Mouse (Mus musculus): ENCODE measurements around the gene Kirrel.

Kirrel gene

DNA sequence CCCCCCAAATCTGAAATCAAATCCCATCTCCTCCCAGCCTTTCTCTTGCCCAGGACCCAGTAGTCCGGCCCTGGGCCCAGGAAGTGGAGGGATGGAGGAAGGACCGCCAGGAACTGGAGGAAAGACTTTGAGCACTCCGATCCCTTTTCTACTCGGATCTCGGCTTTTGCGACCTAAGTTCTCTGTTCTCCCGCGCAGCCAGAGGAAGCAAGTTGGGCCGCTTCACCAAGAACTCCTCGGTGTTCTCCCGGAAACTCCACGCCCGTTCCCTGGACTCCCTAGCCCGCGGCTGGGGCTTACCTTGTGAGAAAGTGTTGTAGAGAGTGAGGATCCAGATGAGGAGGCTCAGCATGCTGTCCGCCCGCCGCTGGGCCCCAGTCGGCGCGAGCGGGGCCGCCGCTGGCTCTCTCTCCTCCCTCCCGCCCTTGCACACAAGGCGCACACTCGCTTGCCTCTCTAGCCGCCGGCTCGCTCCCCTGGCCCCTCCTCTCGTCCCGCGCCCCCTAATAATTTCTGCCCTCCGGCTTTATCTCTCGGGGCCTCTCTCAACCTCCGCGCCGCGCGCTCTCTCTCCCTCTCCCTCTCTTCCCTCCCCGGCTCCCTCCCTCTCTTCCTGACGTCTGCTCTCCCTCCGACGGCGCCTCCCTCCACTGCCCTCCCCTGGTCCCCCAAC is at the start of gene Kirrel:
Kirrel (minus strand) TSS at position 652 of the 673 bp plus-strand sequence.
- DNase-seq (ENCODE audit: low read depth, low spot score), result peak; percentile 95

DNA sequence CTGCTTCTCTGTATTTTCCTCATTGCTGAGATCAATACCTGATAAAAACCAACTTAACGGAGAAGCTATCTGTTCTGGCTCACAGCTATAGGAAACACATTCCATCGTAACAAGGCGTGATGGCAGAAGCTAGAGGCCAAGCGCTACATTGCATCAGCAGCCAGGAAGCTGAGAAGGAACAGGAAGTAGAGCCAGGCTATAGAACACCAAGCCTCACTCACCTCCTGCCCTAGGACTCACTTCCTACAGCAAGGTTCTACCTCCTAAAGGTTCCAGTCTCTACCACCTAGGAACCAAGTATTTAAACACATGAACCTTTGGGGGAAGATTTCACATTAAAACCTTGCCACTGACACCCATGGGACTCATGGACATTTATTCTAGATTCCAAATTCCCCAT is 49.1 kb upstream of the Kirrel start:
- no peak for DNase-seq (ENCODE audit: low read depth, low spot score)

DNA sequence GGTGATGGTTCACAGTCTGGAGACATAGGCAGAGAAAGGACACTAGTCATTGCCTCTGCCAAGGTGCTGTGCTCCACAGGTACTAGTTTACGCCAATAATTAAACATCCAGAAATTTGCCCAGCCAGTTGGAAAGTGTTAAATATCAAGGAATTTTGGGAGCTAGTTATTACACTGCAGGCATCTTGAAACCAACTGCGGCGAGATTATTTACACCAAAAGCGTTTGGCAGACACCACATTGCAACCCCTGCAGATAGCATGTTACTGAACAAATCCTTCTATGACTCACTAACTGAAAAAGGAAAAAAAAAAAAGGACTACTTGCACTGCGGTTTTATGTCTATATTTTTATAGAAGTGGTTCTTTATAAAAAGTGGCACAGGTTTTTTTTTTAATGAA is 47.8 kb upstream of the Kirrel start:
- DNase-seq (ENCODE audit: low read depth, low spot score), result no peak

DNA sequence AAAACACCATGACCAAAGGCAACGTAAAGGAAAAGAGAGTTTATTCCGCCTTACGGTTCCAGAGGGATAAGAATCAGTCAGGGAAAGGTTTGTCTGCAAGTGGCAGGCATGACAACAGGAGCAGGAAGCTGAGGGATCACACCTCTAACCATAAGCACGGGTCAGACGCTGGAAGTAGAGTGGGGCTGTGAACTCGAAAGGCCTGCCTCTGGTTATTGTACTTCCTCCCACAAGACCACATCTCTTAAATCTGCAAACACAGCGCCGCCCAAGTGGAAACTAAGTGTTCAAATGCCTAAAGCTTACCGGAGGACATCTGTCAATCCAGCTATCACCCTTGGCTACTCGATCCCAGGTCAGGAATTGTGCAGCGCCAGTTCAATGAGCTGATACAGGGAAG is 40.6 kb upstream of the Kirrel start:
- no peak for DNase-seq (ENCODE audit: low read depth, low spot score)

DNA sequence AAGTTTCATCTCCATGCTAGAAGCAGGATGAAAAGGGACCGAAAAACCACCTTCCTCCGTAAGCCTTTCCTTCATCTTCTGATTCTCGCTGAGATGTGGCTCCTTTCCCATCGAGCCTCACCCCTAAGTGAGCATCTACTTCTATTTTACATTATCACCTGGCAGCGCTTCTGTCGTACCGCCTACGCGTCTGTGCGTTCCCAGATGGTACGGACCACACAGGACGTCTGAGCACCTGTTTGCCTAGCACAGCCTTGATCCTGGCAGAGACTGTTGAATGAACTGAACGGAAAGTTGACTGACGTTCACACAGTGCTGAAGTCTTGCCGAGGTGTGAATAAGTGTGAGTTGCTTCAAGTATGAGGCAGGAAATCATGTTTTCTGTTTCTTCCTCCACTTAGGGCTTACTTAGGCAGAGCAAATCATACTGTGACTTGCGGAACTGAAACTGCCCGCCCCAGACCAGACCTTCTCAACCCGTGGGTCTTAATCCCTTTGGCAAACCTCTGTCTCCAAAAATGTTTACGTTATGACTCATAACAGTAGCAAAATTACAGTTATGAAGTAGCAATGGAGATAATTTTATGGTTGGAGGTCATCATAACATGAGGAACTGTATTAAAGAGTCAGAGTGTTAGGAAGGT is 39.8 kb upstream of the Kirrel start:
- DNase-seq (ENCODE audit: low read depth, low spot score), result peak; percentile 40

DNA sequence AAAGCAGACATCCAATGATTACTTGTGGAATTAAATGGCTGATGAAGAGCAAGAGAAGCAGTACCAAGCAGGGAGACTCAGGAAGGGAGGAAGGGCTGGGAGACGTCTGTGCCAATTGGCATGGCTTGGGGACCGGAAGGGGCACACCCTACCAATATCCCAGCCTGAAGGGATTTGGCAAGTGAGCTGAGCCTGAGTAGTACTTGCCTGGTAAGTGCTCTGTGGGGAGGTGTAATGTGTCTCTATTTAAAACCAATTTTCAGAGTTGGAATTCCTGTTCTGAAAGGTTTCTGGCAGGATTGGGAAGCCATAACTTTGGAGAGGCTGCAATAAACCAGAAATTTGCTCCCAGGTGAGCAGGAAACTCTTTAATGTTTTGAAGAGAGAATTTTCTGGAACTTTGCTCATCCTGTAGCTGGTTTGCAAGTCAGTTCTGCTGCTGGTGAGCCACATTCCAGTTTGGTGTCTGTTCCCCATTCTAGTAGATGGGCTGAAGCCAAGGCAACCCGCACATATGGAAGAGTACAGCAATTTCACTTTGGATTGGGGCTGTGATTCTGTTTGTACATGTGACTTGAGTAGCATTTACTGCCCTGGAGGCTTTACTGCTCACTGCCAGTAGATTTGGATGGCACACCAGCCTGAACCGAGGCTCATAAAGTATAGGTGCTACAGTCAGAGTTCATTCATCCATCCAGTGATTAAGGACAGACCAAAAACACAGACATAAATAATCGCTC is 32.0 kb upstream of the Kirrel start:
- no peak for DNase-seq (ENCODE audit: low read depth, low spot score)

DNA sequence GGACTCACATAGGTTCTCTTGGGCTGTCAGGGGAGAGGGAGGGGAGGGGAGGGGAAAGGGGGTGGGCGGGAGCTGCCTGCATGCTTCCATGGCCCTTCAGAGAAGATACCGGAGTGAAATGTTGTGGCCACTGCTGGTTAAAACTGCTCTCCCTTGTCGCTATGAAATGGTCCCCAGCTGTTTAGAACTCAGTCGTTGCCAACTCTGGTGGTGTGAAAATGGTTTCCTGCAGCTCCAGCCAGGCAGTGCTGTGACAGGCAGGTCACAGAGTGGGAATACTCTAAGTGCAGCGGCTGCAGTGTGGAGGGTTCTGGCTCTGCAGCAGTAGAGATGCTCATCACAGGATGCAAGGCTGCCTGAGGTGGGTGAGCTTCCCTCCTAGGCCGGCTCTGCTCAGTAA is 22.1 kb upstream of the Kirrel start:
- DNase-seq (ENCODE audit: low read depth, low spot score), result no peak

DNA sequence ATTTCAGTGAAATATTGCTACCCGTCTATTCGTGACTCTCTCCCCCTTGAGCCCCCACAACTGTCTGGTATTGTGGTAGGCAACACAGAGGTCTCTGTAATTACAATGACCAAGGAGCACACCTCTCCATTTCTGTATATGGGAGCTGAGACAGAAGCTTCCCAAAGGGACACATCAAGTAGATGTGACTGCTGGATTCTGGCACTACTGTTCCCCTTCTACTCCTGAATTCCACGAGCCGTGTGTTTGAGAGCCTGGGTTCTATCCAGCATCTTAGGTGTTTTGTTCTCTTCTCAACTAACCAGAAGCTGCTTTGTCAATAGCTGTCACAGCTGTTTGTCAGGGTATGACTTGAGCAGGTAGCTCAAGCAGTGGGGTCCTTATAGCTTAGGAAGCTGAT is 20.5 kb upstream of the Kirrel start:
- peak; percentile 61 for DNase-seq (ENCODE audit: low read depth, low spot score)

DNA sequence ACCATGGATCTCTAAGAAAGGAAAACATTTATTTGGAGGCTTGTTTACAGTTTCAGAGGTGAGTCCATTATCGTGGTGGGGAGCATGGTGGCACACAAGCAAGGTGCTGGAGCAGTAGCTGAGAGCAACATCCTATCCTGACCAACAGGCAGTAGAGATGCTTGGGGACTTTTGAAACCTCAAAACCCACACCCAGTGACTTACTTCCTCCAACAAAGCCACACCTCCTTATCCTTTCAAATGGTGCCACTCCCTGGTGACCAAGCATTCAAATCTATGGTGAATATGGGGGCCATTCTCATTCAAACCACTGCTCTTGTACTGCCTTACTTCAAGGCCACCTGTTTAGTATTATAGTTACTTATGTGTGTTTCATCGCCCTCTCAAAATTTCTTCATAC is 20.0 kb upstream of the Kirrel start:
- peak; percentile 93 for DNase-seq (ENCODE audit: low read depth, low spot score)

DNA sequence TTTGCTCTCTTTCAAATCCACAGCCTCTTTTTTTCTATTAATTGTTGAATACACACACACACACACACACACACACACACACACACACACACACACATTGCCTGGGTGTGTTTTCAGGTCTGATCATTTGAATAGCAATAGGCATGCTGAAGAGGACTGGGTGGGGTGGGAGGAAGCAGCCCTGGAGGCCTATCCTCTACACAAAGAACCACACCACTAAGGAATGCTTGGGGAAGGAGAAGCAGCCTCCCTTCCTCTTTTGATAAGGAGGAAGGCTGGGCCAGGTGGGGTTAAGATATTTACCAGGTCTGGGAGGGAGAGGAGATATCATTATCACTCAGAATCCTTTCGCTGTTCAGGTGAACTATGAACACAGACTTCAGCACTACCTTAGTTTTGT is 19.2 kb upstream of the Kirrel start:
- peak; percentile 98 for DNase-seq (ENCODE audit: low read depth, low spot score)

DNA sequence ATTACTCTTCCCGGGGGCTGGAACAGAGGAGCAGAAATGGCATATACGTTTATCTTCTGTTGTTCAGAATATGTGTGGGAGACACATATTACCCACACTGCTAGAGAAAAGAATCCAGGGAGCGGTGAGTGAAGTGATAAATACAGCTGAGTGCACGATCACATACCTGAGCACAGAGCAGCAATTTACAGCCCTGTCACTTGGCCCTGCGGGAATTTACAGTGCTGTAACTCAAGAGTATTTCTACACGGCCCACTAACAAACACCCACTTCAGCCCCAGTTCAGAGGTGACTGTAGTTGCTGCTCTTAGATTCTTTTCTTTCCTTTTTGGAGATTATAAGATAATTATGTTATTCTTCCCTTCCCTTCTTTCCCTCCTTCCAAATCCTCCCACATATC is 18.8 kb upstream of the Kirrel start:
- peak; percentile 83 for DNase-seq (ENCODE audit: low read depth, low spot score)

DNA sequence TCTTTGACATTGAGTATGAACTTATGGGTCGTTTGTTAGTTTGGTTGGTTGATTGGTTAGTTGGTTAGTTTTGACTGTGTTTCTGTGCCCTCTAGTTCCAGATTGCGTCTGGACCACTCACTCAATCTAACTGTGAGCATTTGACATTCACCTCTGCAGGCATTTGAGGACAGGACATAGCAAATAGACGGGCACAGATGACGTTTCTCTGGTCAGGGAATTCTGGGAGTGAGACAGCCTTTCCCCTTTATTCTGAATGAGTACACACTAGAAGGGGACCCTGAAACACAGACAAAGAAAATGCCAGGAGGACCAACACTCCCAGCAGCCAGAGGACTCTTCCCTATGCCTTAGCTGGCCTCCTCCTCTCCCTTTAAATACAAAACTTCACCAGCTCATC is 2.1 kb upstream of the Kirrel start:
- no peak for DNase-seq (ENCODE audit: low read depth, low spot score)

DNA sequence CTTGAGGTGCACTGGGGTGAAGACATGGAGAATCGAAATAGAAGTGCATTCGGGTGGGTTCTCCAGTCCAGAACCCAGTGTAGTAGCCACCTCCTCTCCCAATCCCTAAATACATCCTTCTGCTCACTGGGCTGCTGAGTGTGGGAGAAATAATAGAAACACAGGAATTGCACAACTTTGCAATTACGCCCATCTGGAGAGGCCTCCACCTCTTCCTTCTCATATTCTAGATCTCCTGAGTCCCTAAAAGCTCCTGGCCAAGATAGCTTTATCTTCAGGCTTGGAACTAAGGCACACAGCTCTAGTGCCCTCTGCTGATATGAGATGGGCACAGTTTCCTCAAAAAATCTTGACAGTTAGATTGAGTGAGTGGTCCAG is 880 bp upstream of the Kirrel start:
- DNase-seq (ENCODE audit: low read depth, low spot score), result peak; percentile 69

DNA sequence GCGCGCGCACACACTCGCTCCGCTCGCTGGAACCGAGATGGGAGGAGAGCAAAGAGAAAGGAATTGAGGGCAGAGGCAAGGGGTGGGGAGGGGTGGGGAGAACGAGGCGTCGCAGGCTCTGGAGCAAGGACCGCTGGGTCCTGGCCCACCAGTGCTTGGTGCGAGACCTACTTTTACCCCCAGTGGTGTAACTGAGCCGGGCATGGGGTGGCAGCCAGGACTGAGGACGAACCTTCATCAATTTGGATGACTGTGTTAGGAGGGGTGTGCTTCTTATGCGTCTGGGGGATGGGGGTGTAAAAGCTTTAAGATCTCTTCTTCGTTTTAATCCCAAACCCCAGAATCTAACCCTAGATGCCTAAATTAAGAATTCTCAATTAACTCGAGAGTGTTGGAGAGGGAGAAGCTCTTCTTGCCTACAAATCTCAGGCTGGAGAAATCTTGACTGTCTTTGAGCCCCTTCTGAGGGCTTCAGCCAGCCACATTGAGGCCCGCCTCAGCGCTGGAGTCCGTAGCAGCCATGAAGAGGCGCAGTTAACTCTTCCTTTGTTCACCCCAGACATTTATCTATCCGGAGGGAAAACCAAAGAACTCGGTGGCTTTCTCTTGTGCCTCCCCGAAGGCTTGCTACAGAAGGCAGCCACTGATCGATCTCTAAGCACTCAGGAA is 356 bp upstream of the Kirrel start:
- DNase-seq (ENCODE audit: low read depth, low spot score), result peak; percentile 39

DNA sequence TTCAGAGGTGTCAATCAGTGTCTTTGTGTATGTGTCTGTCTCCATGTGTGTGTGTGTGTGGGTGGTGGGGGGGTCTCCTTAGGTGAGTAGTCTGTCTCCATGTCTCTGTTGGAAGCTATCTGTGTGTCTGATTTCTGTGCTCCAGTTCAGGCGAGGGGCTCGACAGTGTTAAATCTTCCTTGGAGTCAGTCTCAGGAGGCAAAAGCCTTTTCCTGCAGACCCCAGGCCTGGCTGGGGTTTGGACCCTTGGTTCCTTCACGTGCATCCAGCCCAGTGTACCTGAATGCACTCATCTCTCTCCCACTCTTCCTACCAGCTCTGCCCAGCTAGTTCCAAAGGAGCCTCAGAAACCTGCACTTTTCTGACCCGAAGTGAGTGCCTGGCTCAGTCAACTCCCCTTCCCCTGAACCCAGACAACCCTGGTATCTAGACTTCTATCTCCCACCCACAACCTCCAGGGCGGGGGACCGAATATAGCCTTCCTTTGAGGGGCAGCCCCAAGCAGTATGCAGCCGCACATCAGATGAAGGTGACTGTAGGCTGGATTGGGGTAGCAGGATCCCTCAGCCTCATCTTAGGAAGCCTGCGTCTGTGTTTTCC is 961 bp downstream of the Kirrel start:
- no peak for DNase-seq (ENCODE audit: low read depth, low spot score)

DNA sequence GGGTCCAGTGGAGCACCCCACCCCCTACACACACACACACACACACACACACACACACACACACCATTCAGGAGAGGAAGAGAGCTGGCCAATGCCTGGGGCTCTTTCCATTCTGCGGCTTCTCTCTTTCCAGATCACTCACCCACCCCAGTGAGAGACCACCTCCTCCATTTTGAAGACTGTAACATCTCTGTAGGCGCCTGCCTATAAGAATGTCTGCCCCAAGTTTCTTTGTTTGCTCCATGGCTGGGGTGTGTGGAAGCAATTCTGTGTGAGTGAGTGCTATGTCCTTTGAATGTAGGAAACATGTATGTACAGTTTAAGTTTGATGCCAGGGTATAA is 1.5 kb downstream of the Kirrel start:
- DNase-seq (ENCODE audit: low read depth, low spot score), result no peak

DNA sequence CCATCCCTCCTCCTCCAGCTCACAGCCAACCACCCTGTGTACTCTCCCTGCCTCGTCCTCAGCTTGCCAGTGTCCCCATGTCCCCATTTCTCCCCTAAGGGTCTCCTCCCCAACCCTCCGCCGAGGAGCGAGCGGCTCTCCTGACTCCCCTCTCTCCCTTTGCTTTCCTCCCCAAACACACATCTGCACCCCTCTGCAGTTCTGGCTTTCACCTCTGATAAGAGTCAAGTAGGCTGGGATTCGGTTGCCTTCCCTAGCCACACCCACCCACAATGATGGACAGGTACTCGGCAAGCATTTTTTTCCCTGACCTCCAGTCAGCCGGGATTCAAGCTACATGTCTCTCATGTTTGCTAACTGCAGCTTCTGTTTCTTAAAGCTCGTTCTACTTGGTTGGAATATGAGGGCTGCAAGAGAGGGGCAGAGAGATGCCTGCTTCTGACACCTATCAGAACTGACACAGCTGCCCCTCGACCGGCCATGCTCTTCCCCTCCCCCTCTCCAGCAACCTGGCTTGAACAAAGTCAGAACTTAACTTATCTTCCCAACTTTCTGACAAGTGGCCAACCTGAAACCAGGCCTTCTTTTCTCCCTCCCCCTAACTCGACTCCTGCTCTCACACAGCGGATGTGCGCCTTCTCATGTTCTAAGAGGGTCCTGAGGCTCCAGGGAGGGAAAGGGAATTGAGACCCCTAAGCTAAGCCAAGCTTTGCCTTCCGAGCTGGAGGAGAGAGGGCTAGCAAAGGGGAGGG is 2.0 kb downstream of the Kirrel start:
- peak; percentile 75 for DNase-seq (ENCODE audit: low read depth, low spot score)

DNA sequence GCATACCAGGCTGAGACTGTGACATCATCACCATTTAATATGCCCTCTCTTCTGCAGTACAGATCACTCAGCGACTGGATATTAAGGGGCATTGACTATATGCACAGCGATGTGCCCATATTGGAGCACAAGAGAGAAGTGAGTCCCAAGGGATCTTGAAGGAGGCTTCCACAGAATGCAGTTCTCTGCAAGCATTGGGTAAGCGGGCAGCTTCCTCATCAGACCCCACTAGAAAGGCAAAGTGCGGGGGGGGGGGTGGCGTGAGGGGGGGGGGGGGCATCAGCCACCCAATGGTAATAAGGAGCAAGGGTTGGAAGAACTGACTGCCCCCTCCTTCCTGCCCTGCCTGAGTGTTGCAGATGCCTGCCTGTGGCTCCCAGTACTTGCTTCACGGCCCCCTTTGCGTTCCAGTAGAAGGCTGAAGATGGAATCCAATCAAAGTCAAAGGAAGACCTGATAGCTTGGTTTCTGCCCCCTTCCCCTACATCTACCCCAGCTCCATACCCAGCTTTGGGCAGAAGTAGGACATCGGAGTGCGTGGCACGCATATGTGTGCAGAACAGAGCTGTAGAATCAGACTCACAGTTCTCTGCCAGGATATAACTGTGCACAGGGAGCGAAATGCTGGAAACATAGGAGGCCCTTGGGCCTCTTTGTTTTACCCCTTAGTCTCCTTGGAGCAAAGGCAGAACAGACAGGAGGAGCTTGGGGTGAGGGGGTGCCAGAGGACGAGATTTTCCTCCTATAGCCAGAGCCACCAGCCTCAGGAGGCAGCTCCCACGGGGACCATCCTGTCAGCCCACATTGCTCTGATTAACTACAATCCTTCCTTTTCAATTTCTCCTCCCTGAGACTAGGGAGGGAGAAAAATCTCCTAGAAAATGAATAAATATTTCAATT is 3.1 kb downstream of the Kirrel start:
- DNase-seq (ENCODE audit: low read depth, low spot score), result no peak

DNA sequence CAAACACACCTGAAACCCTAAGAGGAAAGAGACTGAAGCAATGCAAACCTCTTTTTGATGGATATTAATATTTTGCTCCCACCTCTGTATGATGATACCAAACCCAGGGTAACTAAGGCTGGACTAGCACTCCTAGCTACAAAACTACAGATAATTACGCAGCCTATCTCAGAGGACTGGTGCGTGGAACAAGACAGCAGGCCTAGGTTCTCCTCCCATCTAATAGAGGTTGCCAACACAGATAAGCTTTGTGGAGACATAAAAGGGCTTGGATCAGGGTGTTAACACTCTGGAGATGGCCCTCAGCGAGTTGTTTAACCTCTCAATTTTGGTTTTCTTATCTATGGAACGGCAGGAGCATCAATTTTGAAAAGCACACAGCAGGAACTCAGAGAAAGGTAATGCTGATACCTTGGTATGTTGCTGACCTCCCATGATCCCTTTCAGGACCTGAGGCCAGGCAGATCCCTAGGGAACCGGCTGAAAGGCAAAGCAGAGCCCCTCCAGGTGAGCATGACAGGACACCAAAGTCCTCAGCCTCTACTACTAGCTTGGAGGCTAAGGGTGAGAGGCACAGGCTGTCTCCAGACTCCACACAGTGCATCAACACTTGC is 5.0 kb downstream of the Kirrel start:
- no peak for DNase-seq (ENCODE audit: low read depth, low spot score)

DNA sequence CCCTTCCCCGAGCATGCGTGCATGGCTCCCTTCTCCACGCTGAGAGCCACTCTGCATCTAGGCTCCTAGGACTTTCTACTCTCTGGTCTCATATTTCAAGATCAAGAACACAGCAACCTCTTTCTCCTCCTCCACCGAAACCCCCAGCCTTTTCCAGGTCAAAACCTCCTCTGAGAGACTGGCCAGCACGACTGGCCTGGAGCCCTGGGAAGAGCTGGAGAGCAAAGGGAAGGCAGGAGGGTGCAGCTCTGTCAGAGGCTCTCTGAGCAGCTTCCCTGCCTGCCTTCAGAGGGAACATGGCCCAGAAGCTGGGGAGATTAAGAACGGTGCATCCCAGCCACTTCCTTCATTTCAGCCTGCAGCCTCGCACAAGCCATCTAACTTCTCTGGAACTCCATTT is 5.8 kb downstream of the Kirrel start:
- DNase-seq (ENCODE audit: low read depth, low spot score), result no peak

Data from R1 (cell line).